Mouse (Mus musculus) right cerebral cortex, postnatal 36 days (tissue): ENCODE results near the gene Prune2.

Experiments
- DNase-seq, 2 experiments: peaks; one replicate each; pipeline ENCODE4 v3.0.0; 2022; ENCODE audit warnings: low spot score in 2 of 2, mixed read lengths in 1 of 2

The Prune2 gene

GRCm38 (mm10) chr19:17194730-17195129, 238.8 kb downstream of the Prune2 start:
- no peak for DNase-seq

DNA sequence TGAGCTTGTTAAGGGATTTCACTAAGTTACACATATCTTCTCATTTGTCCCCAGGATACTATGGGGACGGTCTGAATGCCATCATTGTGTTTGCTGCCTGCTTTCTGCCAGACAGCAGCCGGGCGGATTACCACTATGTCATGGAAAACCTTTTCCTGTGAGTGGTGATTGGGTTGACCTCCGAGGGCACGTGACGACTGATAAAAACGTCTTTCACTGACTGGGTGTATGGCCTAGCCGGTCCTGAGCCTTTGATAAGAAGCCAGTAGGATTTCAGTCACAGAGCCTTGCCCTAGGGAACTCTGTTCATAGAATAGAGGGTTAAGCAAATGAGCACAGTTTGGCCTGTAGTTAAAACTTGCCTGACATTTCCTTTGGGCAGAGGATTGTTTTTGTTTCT, 243.1 kb downstream of the Prune2 start:
- no peak for DNase-seq

DNA sequence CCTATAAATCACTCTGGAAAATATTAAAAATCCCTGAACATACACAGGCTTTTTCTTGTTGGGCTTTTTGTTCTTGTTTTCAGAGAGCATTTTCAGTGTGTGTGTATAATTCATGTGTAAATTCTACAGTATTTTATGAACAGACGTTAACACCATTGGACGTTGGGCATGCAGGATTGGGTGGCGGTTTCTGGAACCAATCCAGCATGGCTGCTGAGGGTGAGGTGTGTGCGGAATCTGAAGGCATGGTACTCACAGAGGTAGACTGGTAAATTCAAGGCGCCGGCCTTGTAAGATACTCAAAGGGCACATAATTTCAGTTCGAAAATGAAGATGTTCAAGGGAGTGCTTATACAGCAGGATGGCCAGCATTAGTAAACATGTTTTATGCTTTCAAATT, 251.2 kb downstream of the Prune2 start:
- DNase-seq, result no peak

GRCm38 (mm10) chr19:17210541-17210940, 254.6 kb downstream of the Prune2 start:
- DNase-seq, result no peak

DNA sequence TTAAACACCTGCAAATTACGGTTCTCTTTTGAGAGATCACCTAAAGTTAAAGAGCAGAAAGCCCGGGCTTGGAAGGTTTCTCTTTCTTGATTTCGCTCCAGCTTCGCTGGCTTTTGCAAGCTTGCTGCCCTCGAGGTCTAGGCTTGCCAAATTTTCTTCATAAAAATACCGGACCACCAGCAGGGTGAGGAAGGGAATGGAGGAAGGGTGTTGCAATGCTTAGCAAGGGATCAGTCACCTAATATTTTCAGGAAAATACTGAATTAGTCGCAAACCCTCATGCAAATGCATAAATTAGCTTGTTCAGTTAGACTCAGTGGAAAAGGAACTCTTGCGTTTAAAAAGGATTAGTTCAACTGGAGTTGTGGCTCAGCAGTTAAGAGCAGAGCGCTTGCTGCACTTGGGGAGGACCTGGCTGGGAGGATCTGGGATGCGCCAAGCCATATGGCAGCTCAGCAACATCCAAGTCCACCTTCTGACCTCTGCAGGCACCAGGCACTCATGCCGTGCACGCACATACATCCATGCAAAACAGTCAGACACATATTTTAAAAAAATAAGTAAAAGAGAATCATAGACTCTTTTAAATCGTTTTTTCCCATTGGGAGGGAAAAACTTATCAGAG, 259.1 kb downstream of the Prune2 start:
- no peak for DNase-seq

GRCm38 (mm10) chr19:17218195-17218594, 262.3 kb downstream of the Prune2 start:
- DNase-seq, result no peak

- DNase-seq, result no peak
These were observed 267.9 kb downstream of the Prune2 start for GRCm38 (mm10) chr19:17223801-17224200.

DNA sequence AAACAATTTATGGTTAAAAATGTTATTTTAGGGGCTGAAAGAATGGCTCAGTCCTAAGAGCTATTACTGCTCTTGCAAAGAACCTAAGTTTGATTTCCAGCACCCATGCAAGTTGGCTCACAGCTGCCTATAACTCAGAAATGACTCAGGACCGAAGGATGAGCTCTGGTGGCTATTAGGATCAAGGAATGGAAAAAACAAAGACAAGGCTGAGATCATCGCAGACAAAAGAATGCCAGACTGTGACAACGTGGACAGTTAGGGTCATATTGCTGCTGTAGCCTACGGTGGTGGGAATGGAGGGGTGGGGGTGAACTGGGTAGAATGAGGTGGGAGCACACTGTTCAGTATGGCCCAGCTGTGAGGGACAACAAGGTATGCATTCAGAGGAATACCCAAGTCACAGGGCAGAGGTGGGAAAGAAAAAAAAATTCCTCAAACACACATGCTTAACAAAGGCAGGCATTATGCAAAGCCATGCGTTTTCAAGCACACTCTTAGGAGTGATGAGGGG, 269.7 kb downstream of the Prune2 start:
- DNase-seq, result no peak

DNA sequence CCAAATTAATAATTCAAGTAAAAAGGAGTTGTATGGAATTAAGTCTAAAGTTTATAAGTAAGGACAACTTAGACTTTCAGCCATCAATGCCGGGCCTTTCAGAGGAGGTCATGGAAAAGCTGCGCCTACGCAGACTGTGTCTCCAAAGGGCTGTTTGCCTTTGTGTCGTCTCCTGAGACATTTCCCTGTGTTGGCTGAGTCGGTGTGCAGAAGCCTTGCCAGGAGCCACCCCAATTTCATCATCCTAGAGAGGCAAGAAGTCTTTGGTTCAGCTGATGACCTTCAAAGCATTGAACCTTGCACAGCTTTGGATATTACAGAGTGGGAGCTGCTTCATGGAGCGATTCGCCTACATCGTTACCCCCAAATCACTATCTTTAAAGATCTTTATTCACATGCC, 270.2 kb downstream of the Prune2 start:
- no peak for DNase-seq

- no peak for DNase-seq
These were observed 274.1 kb downstream of the Prune2 start for GRCm38 (mm10) chr19:17230013-17230412.

- no peak for DNase-seq
These were observed 282.6 kb downstream of the Prune2 start for GRCm38 (mm10) chr19:17238471-17238870.

- DNase-seq, result peak in 1 of 2 experiments; percentile 7
These were observed 284.5 kb downstream of the Prune2 start for GRCm38 (mm10) chr19:17240170-17241077.

DNA sequence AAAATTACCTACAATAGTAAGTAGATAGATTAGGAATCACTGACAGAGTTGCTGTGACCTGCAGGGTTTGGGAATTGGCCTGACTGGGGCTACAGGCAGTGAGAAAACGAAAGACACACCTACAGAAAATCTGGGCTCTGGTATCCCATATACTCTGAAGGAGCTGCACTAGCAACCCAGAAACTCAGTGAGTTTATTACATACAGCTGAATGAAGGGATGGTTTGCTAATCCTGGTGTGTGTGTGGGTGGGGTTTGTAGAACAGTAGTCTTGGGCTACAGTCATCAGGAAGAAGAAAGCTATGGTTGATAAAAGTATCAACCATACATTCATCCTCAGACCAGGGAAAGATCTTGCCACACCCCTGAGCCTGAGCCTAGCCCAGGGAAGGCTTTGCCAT, 285.3 kb downstream of the Prune2 start:
- DNase-seq, result peak in 1 of 2 experiments; percentile 14

DNA sequence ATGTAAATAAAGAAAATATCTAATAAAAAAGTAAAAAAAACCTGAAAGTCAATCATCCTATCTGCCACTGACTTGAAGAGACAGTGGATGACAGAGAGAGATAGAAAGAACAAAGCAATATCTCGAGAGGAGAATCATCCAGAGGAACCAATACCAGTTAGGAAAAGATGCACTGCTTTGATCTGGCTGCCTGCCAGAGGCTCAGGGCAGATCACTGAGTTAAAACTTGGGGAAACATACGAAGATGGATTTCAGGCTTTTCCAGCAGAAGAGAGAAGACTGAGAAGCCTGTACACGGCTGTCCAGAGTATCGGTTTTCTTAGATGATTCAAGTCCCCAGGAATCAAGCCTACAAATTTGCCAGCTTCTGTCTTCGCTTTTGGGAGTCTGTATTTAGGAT, 287.0 kb downstream of the Prune2 start:
- DNase-seq, result no peak

- DNase-seq, result no peak
These were observed 288.6 kb downstream of the Prune2 start for GRCm38 (mm10) chr19:17244544-17244943.

GRCm38 (mm10) chr19:17247352-17247925, 291.5 kb downstream of the Prune2 start:
- DNase-seq, result no peak

DNA sequence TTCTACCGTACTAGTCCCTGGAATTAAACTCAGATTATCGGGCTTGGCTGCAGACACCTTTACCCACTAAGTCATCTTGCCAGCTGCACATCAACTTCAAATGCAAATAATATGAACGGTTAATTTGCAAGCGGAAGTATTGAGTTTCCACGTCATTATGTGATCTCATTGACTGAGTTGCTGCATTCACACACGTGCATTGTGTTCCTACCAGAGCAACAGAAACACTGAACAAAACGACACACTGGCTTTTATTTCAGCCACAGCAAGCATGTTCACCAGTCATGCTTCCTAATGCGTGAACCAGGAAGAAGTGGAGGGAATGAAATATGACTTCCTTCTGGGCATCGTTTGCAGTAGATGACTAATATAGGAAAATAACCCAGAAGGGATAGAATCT, 293.8 kb downstream of the Prune2 start:
- DNase-seq, result no peak

- DNase-seq, result no peak
These were observed 294.9 kb downstream of the Prune2 start for GRCm38 (mm10) chr19:17250801-17251200.

DNA sequence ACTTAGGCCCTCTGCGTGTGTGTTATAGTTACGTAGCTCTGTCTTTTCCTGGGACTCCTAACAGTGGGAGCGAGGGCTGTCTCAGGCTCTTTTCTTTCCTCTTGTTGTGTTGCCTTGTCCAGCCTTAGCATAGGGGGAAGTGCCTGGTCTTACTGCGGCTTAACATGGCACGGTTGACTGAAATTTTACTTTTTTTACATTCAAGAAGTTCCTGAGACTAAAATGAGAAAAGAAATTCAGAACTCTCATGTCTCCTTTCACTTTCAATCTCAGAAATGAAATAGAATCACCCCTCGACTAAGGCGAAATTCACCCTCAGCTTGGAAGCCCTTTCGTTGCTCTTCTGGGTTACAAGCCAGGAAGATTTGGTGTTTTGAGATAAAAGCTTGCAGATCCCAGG, 295.5 kb downstream of the Prune2 start:
- DNase-seq, result no peak

GRCm38 (mm10) chr19:17252845-17253244, 296.9 kb downstream of the Prune2 start:
- no peak for DNase-seq

- no peak for DNase-seq
These were observed 299.6 kb downstream of the Prune2 start for GRCm38 (mm10) chr19:17255511-17255910.

GRCm38 (mm10) chr19:17256388-17256787, 300.5 kb downstream of the Prune2 start:
- DNase-seq, result no peak

GRCm38 (mm10) chr19:17256867-17257266, 300.9 kb downstream of the Prune2 start:
- no peak for DNase-seq
